Mouse (Mus musculus) embryonic facial prominence, embryonic 11.5 days (tissue): ENCODE measurements at regions not wholly inside any gene's neighbourhood (a gene's known extent, or its start where the extent isn't known, plus 50 kb on each side); places are given as distances from the start of the nearest gene placed in this dataset.

Source experiments
- ATAC-seq: fragments of 200-750 bp; cut with Nextera tagmentation; replicated peaks from 2 replicates; pipeline ENCODE4 v1.8.0; 2017; ENCODE audit warnings: low read depth; ENCODE audit not compliant: insufficient number of reproducible peaks, low FRiP score, low TSS enrichment
- DNase-seq: peaks from one replicate; pipeline ENCODE4 v3.0.0-alpha.2; 2015; ENCODE audit warnings: low spot score
- H3K27ac ChIP-seq: fragments of 300-500 bp; sonication (generic); replicated peaks from 2 replicates; pipeline ENCODE4 v1.5.1; 2014; ENCODE audit warnings: mild to moderate bottlenecking, low read depth, low read length, control low read depth
- H3K27me3 ChIP-seq: fragments of 300-500 bp; sonication (generic); 2 replicates; pipeline ENCODE4 v1.6.1; 2014; ENCODE audit warnings: mild to moderate bottlenecking, low read length, moderate library complexity, mixed read lengths; ENCODE audit not compliant: control insufficient read depth, insufficient read depth
- H3K36me3 ChIP-seq: fragments of 300-500 bp; sonication (generic); replicated peaks from 2 replicates; pipeline ENCODE4 v1.6.1; 2014; ENCODE audit warnings: low read depth, mild to moderate bottlenecking, low read length, moderate library complexity, mixed read lengths; ENCODE audit not compliant: control insufficient read depth, insufficient read depth
- H3K4me1 ChIP-seq: fragments of 300-500 bp; sonication (generic); 2 replicates; pipeline ENCODE4 v1.6.1; 2014; ENCODE audit warnings: low read length, mixed read lengths; ENCODE audit not compliant: control insufficient read depth, insufficient read depth
- H3K4me2 ChIP-seq: fragments of 300-500 bp; sonication (generic); 2 replicates; pipeline ENCODE4 v1.6.1; 2014; ENCODE audit warnings: low read depth, mild to moderate bottlenecking, control low read depth, low read length, moderate library complexity
- H3K4me3 ChIP-seq: fragments of 300-500 bp; sonication (generic); 2 replicates; pipeline ENCODE4 v1.5.1; 2014; ENCODE audit warnings: low read depth, low read length, control low read depth
- H3K9ac ChIP-seq: fragments of 300-500 bp; sonication (generic); replicated peaks from 2 replicates; pipeline ENCODE4 v1.6.1; 2014; ENCODE audit warnings: mild to moderate bottlenecking, control low read depth, low read length
- H3K9me3 ChIP-seq: fragments of 300-500 bp; sonication (generic); replicated peaks from 2 replicates; pipeline ENCODE4 v1.6.1; 2016; ENCODE audit warnings: mild to moderate bottlenecking, low read length, inconsistent platforms, mixed read lengths; ENCODE audit not compliant: control insufficient read depth
- WGBS: fragments of 180-500 bp; shearing (Covaris S2); extraction: QIAGEN DNeasy Blood & Tissue Kit; methylation state at CpG from one replicate; pipeline ENCODE4 v1.1.7; 2014; 5-methylcytosine and 5-hydroxymethylcytosine counted together

GRCm38 (mm10) chr17:4365811-4366210 is 628.3 kb upstream of the Arid1b start:
- H3K4me2 ChIP-seq: no peak overlapping the region

DNA sequence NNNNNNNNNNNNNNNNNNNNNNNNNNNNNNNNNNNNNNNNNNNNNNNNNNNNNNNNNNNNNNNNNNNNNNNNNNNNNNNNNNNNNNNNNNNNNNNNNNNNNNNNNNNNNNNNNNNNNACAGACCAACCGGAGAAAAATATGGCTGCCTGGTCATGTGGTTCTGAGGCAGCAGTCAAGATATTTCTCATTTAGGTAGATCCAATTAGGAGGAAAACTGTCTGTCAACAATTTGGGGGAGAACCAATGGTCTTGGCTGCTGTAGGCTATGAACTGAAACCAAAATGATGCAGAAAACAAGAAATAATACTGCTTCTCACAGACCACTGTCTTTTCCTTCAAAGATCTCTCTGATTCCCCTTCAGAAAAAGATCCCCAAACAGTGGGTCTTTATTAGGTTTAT is 613.7 kb upstream of the Arid1b start:
- no peaks in the 10 kb centered on the region for H3K9me3 ChIP-seq
- DNase-seq (no peak), ATAC-seq (no peak)
- H3K9ac ChIP-seq: no peak overlapping the region
- H3K4me1 ChIP-seq: no peaks in the 10 kb centered on the region
- H3K27ac ChIP-seq: no peak overlapping the region
- no peaks in the 10 kb centered on the region for H3K36me3 ChIP-seq
- H3K27me3 ChIP-seq: no peaks in the 10 kb centered on the region
- 97% methylated on average over 1 of the region's 1 CpGs for WGBS
- H3K4me2 ChIP-seq: no peak overlapping the region
- no peak overlapping the region for H3K4me3 ChIP-seq

More at GRCm38 (mm10) chr17:4365811-4366210, 628.3 kb upstream of the Arid1b start:
- Histone ChIP-seq H3K27me3 (no peaks in the 10 kb centered on the region), H3K36me3 (no peaks in the 10 kb centered on the region), H3K9ac (no peak overlapping the region), H3K4me1 (no peaks in the 10 kb centered on the region), H3K27ac (no peak overlapping the region), H3K4me3 (no peak overlapping the region), H3K9me3 (no peaks in the 10 kb centered on the region)
- ATAC-seq (no peak), DNase-seq (no peak)

- ATAC-seq: no peak
These were observed 613.3 kb upstream of the Arid1b start for GRCm38 (mm10) chr17:4380873-4381272.

GRCm38 (mm10) chr17:4381896-4382685 is 612.0 kb upstream of the Arid1b start:
- DNase-seq: no peak
- no peaks in the 10 kb centered on the region for H3K27me3 ChIP-seq
- no peaks in the 10 kb centered on the region for H3K4me1 ChIP-seq
- ATAC-seq: no peak
- H3K4me2 ChIP-seq: no peak overlapping the region
- H3K27ac ChIP-seq: no peak overlapping the region
- no peaks in the 10 kb centered on the region for H3K36me3 ChIP-seq
- 86% methylated on average over 13 of the region's 13 CpGs for WGBS
- no peak overlapping the region for H3K4me3 ChIP-seq
- no peak overlapping the region for H3K9ac ChIP-seq
- H3K9me3 ChIP-seq: no peaks in the 10 kb centered on the region

More at GRCm38 (mm10) chr17:4380873-4381272, 613.3 kb upstream of the Arid1b start:
- Histone ChIP-seq H3K4me1 (no peaks in the 10 kb centered on the region), H3K4me2 (no peak overlapping the region), H3K4me3 (no peak overlapping the region), H3K27ac (no peak overlapping the region), H3K27me3 (no peaks in the 10 kb centered on the region), H3K9ac (no peak overlapping the region), H3K9me3 (no peaks in the 10 kb centered on the region), H3K36me3 (no peaks in the 10 kb centered on the region)
- DNase-seq: no peak

DNA sequence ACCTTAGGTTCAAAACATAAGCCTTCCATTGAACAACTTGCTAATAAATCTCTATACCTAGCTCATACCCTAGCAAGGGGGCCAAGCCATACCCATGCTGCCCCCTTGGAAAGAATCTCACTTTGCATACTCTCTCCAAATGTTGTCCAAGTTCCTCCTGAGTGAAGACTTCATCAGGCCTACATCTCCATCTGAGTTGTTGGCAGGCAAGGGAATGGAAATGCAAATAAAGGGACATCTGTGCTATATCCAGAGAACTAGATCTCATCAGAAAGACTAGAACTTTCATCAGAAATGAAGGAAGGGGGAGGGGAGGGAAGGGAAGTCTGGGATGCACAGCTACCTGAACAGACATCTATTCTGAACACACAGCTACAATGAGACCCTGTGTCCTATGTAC is 611.4 kb upstream of the Arid1b start:
- H3K9me3 ChIP-seq: no peaks in the 10 kb centered on the region
- no peak overlapping the region for H3K4me2 ChIP-seq
- ATAC-seq (no peak), DNase-seq (no peak)
- no peak overlapping the region for H3K4me3 ChIP-seq
- no peaks in the 10 kb centered on the region for H3K36me3 ChIP-seq
- no peak overlapping the region for H3K27ac ChIP-seq
- H3K27me3 ChIP-seq: no peaks in the 10 kb centered on the region
- no peak overlapping the region for H3K9ac ChIP-seq
- no peaks in the 10 kb centered on the region for H3K4me1 ChIP-seq

GRCm38 (mm10) chr17:4387616-4388015 is 606.5 kb upstream of the Arid1b start:
- H3K36me3 ChIP-seq: no peaks in the 10 kb centered on the region
- ATAC-seq (no peak), DNase-seq (no peak)
- H3K4me3 ChIP-seq: no peak overlapping the region
- no peak overlapping the region for H3K4me2 ChIP-seq
- no peak overlapping the region for H3K9ac ChIP-seq
- H3K4me1 ChIP-seq: no peaks in the 10 kb centered on the region
- no peaks in the 10 kb centered on the region for H3K9me3 ChIP-seq
- H3K27me3 ChIP-seq: no peaks in the 10 kb centered on the region
- H3K27ac ChIP-seq: no peak overlapping the region
- 78% methylated on average over 4 of the region's 4 CpGs for WGBS

DNA sequence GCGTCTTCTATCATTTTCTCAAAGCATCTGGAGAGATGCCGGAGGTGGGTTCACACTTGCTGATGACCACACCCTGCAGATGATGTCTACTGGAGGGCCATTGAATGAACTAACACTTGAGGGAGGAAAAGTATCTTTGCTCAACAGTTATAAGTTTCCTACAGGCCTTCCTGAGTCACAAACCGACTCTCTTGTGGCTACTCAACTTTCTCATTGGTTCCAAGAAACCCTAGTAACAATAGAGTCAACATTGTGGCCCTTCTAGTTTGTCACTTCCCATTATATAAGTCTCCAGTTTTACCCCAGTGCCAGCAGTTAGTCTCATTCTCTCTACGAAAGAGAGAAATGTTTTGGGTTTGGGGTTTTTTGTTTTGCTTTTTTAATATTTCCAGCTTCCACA is 604.1 kb upstream of the Arid1b start:
- no peak overlapping the region for H3K4me2 ChIP-seq
- DNase-seq (no peak), ATAC-seq (no peak)
- H3K27me3 ChIP-seq: no peaks in the 10 kb centered on the region
- H3K9ac ChIP-seq: no peak overlapping the region
- H3K9me3 ChIP-seq: no peaks in the 10 kb centered on the region
- H3K4me1 ChIP-seq: no peaks in the 10 kb centered on the region
- no peaks in the 10 kb centered on the region for H3K36me3 ChIP-seq
- H3K27ac ChIP-seq: no peak overlapping the region
- 83% methylated on average over 4 of the region's 4 CpGs for WGBS
- no peak overlapping the region for H3K4me3 ChIP-seq

- ATAC-seq: no peak
These were observed 603.6 kb upstream of the Arid1b start for GRCm38 (mm10) chr17:4390577-4390976.

More at GRCm38 (mm10) chr17:4390577-4390976, 603.6 kb upstream of the Arid1b start:
- no peaks in the 10 kb centered on the region for H3K4me1 ChIP-seq
- DNase-seq: no peak
- H3K4me2 ChIP-seq: no peak overlapping the region
- no peaks in the 10 kb centered on the region for H3K36me3 ChIP-seq
- no peak overlapping the region for H3K9ac ChIP-seq
- no peak overlapping the region for H3K4me3 ChIP-seq
- no peaks in the 10 kb centered on the region for H3K27me3 ChIP-seq
- H3K27ac ChIP-seq: no peak overlapping the region
- no peaks in the 10 kb centered on the region for H3K9me3 ChIP-seq
